Mouse (Mus musculus): Measurements from ENCODE around the gene Ptpn9. TPM values are rescaled to one million over a fixed set of nuclear protein-coding genes. Genes with fewer than 3 reads are reported as not detected.

Ptpn9 gene
- total RNA-seq, 2 experiments from 2014 or later, result 39.2 to 41.3 TPM

DNA sequence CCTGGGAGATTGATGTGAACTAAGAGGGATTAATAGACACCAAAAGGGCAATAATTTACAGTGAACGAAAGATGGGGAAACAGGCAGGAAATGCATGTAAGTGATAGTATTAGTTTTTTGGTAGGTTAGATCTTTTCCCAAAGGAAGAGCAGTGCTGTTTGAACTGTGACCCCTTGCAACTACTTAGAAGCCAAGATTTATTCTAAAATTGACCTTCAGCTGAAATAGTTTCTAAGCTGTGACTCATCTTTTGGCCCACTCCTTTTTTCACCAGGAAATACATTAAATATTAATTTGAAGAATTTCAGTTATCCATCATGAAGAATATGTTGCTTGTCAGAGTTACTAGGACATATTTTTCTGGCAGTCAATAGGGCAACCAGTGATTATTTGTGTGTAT, 19.0 kb downstream of the Ptpn9 start:
- no peak for DNase-seq
- intact Hi-C loops (cut with DNase I), result no loop called here

GRCm38 (mm10) chr9:57014766-57015165, 20.0 kb downstream of the Ptpn9 start:
- DNase-seq, result no peak
- intact Hi-C loops (cut with DNase I), result no loop called here

DNA sequence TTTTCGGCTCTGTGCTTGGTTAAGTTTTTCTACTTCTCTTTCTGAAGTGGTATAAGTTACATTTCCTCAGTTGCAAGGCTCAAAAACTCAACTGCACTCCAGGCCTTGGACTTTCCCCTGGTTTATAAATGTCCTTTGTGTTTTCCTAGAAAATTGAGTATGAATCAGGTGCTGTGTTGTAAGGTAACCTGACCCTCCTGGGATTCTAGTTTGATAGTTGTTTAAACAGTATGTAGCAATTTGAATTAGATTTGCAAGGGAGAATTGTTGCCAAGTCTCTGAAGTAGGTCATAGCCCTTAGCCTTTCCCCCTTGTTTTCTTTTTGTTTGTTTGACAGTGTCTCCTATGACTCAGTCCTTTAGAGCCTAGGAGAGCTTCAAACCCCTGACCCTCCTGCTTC, 22.9 kb downstream of the Ptpn9 start:
- DNase-seq, result no peak
- intact Hi-C loops (cut with DNase I), result no loop called here

- intact Hi-C loops (cut with DNase I), result no loop called here
- DNase-seq, result no peak
Measured at GRCm38 (mm10) chr9:57031756-57032155, 37.0 kb downstream of the Ptpn9 start.

- peak; percentile 25 for DNase-seq
- intact Hi-C loops (cut with DNase I), result no loop called here
Measured at GRCm38 (mm10) chr9:57056237-57056636, 61.5 kb downstream of the Ptpn9 start.

DNA sequence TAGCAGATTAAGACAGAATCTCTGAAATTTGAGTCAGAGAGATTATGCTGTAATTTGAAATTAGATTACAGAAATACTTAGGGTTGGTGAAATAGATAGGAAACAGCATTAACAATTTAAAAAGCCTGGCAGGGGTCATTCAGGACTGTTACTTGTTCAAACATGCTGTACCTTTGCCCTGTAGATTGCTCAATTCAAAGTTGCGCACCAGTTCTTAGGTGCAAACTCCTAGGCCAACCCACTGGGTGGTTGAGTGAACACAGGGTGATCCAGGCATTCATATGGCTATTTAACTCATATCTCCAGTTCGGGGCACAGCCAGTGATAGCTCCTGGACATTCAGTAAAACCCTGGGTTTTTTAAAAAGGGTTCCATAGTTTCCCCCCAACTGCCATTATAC, 69.4 kb downstream of the Ptpn9 start:
- intact Hi-C loops (cut with DNase I), result no loop called here
- no peak for DNase-seq

- intact Hi-C loops (cut with DNase I), result no loop called here
Measured at GRCm38 (mm10) chr9:57068266-57068665, 73.5 kb downstream of the Ptpn9 start.

DNA sequence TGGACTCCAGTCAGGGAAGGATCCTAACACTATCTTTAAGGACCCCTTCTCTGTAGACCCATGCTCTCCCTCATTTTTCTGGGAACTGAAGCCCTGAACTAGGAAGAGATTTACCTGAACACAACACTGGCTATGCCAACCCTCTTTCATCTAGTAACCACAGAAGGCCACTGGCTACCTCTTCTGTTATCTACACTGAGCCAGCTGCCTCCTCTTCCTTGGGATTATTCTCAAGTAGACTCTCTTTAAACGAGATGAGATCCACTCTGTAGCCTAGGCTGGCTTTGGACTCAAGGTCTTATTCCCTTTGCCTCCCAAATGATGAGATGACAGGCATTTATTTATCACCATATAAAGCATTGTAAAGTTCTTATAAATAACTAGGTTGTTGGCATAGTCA, 75.5 kb downstream of the Ptpn9 start:
- no peak for DNase-seq
- intact Hi-C loops (cut with DNase I), result no loop called here

More at GRCm38 (mm10) chr9:57068266-57068665, 73.5 kb downstream of the Ptpn9 start:
- DNase-seq, result no peak

- intact Hi-C loops (cut with DNase I), result no loop called here
- no peak for DNase-seq
Measured at GRCm38 (mm10) chr9:57070800-57071545, 76.2 kb downstream of the Ptpn9 start.

- intact Hi-C loops (cut with DNase I), result no loop called here
- DNase-seq, result peak; percentile 68
Measured at GRCm38 (mm10) chr9:57071801-57072351, 77.2 kb downstream of the Ptpn9 start, which contains the start of gene Sin3a. Gene Sin3a, plus strand, starts transcription at chr9:57072040.

GRCm38 (mm10) chr9:57072526-57072988, 77.8 kb downstream of the Ptpn9 start:
- DNase-seq, result no peak
- intact Hi-C loops (cut with DNase I), result no loop called here

DNA sequence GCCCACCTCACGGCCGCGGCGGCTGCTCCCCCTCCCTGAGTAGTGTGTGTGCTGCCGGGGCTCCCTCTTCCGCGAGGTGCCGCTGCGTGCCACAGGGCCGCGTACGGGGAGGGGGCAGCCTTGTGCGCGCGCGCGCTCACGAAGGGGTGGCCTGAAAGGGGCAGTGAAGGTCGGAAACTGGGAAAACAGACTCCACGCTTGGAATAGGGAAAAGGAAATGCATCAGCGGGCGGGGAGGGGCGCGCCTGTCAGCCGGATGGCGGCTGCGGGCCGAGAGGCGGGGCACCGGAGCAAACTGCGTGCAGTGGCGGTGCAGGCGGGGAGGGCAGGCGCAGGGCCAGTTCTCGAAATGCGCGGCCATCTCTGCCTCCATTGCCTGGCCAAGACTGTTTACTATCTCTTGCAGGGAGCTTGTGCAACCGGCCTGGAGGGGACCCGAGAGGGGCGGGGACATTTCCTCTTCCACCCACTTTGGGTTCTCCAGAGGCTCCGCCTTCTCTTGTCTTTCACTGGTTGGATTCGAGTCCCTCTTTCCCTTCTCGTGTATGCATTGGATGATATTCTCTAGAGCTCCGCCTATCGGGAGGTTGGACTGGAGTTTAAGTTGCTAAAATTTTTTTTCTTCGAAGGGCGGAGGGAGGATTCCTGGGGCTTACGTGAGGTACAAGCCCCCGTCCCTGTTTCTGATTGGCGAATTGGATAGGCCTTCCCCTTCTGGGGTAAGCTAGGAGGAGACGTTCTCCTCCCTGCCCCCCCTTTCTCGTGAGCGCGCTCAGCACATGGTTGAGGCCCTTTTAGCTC, 78.5 kb downstream of the Ptpn9 start:
- peak; percentile 96 for DNase-seq
- intact Hi-C loops (cut with DNase I), result no loop called here

DNA sequence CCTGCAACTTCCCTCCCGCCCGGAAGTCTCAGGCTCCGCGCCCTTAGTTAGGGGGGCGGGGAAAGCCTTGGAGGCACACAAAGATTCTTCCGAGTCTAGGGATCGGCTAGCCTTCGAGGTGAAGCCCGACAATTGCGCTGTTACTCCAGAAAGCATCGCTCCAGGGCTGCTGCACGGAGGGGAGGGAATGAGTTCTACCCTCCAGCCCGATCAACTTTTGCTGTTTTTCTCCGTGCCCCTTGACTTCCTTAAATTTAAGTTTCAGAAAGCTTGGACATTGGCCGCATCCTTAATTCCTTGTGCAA, 79.0 kb downstream of the Ptpn9 start:
- no peak for DNase-seq
- intact Hi-C loops (cut with DNase I), result no loop called here

- DNase-seq, result peak; percentile 17
- intact Hi-C loops (cut with DNase I), result no loop called here
Measured at GRCm38 (mm10) chr9:57074171-57074821, 79.6 kb downstream of the Ptpn9 start.

DNA sequence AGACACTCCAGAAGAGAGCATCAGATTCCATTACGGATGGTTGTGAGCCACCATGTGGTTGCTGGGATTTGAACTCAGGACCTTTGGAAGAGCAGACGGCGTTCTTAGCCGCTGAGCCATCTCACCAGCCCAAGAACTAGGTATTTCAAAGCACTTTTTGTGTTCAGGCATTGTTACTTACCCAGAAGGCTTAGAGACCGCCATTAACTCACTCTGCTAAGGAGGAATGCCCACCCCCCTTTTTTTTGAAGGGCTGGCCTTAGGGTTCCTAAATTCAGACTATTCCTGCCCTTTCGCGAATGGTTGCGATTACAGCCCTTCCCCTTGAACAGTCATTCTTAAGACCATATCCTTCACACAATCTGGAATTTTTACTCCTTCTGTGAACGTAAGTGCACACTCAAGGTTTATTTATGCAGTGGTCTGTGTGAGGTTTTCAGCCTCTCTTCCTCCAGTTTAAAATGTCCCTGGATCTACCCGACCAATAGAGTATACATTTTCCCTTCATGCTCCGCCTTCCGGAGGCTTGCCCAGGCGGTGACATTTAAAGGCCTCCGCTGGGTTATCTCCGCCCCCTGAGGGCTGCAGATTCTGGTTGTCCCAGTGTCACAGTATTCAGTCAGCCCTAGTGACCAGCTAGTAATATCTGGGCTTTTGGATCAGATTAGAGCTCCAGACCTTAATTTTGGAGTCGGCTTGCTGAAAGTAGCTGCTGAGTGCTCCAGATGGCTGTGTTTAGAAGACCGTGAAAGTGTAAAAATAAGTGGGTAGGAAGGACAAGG, 80.3 kb downstream of the Ptpn9 start:
- intact Hi-C loops (cut with DNase I), result no loop called here
- peak; percentile 66 for DNase-seq

DNA sequence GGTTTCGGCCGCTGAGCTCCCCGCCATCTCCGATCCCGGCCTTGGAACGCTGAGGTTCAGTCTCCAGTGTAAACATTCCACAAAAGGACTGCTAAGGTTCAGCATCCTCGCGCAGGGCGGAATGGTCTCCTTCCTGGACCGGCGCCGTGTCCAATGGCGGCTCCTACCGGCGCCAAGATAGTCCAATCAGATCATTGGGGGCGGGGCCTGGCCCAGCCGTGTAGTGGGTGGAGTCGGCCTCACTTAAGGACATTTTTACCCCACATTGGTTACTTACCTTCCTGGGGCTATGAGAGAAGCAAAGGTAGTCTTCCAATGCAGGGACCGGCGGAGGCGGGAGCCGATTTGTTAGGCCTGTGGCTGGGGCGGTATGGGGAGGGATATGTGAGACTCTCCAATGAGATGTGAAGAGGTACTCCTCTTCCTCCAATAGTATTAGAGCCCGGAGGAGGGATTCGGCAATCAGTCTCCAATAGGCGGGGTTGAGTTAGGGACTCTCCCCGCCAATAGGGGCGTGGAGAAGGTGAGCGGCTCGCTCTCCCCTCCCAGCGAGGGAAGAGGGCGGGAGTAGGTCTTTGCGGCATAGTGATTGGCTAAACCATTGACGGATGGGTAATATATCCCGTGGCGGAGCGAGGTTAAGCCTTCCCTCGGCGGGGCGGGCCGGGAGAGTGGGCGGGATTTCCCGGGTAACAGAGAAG, 81.1 kb downstream of the Ptpn9 start:
- peak; percentile 99 for DNase-seq
- intact Hi-C loops (cut with DNase I), result no loop called here

GRCm38 (mm10) chr9:57076701-57077660, 82.3 kb downstream of the Ptpn9 start:
- peak; percentile 90 for DNase-seq
- intact Hi-C loops (cut with DNase I), result no loop called here

DNA sequence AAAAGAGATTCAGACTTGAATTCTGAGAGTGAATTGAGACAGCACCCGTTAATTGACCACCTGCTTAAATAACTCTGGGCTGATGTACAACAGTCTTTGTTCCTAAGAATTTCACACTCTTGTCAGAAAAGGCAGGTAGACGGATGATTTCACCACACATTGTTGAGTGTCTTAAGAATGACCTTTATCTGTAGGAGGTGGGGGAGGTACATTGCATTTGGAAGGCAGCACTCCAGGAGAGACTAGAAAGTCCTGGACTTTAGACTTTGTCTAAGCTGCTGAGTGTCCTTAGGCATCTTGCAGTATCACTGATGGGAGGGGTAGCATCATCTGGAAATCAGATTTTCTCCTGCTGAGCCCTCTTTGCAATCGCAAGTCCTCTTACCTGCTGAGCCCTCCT, 87.5 kb downstream of the Ptpn9 start:
- intact Hi-C loops (cut with DNase I), result no loop called here
- no peak for DNase-seq
